Mouse (Mus musculus) cerebellum, adult 11-12 months (tissue): ENCODE measurements around the gene Ldb2.
A peak's percentile ranks its signal among the peaks of the same experiment; 100 is the strongest.

Experiments used
- DNase-seq: peaks from one replicate; pipeline ENCODE4 v3.0.0; 2022

Ldb2 gene

GRCm38 (mm10) chr5:44538687-44539086 lies 260.8 kb downstream of the Ldb2 start:
- no peak for DNase-seq

GRCm38 (mm10) chr5:44538000-44538395 lies 261.5 kb downstream of the Ldb2 start:
- DNase-seq: peak; percentile 4

DNA sequence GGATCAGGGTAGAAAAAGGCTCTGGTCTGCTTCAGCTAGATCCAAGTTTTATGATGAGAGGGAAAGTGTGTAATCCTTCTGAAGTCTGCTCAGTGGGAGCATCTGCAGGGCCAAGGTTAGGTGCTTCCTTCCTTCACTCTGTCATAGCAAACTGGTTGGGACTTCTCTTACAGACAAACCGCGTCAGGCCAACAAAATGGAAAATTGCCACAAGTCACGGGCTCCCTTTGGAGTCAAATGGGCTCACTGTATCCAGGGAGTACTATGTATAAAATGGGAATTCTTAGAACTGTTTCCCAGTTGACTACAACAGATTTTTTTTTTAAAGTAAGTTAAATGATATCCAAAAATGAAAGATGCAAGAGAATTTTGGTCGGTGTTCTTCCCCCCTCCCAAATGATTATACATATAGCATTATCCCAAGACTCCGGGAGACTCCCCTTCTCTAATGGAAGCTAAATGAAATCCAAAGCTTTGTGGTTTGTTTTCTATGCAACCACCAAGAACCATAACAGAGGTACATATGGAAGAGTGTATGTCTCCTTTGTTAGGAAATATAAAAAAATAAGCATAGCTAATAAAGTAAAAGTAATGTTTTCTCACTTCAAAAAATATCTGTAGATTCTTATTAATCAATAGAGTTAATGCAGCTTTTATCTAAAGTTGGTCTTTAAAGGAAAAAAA lies 262.0 kb downstream of the Ldb2 start:
- DNase-seq: no peak

GRCm38 (mm10) chr5:44529466-44529865 lies 270.0 kb downstream of the Ldb2 start:
- DNase-seq: no peak

- DNase-seq: no peak
Observed at GRCm38 (mm10) chr5:44529001-44529400, 270.5 kb downstream of the Ldb2 start.

DNA sequence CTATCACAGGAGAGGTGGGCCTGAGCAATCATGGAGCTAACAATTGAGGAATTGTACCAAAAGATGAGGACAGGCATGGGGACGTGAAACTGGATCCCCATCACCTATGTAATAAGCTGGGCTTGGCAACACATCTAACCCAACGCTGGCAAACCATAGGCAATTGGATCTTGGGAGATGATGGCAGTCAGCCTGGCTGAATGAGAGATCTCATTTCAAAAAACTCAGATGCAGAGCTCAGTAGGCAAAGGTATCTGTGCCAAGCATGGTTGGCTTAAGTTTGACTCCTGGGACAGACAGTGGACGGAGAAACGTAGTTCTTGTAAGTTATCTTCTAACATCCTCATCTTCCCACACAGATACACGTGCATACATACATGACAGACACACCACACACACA lies 294.3 kb downstream of the Ldb2 start:
- no peak for DNase-seq

GRCm38 (mm10) chr5:44504786-44505185 lies 294.7 kb downstream of the Ldb2 start:
- DNase-seq: no peak

DNA sequence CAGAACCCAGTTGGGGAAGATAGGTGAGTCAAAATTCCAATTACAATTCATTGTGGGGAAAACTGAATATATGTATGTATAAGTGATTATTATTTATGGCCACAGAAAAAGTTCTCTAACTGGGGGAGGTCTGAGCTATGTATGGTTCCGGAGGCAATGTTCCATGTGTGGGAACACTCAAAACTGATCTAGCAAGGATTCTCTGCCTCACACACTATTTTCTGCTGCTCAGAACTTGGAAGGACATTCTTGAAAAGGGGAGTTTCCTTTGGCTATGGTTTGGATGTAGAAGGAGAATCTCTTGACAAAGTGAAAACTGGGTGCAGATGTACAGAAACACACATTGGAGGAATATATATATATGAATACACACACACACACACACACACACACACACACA lies 301.3 kb downstream of the Ldb2 start:
- no peak for DNase-seq

- DNase-seq: no peak
Observed at GRCm38 (mm10) chr5:44496854-44497253, 302.6 kb downstream of the Ldb2 start.

- no peak for DNase-seq
Observed at GRCm38 (mm10) chr5:44495092-44495491, 304.4 kb downstream of the Ldb2 start.

DNA sequence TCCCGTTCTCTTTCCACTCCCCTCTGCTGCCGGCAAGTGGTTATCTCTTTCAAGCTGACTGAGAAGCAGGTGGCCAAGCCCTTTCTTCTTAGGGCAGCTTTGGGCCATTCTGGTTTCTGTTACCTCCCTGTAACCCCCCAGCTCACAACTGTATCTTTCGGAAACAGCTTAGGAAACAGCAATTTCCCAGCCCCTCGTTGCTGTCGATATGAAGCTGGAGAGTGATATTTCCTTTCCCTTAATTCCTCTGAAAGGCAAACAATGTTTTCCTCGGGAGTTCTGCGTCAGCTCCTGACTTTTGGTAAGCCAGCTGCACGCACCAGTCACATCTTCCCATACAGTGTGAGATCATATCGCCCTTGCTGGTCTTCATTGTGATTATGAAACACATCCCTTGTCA lies 305.3 kb downstream of the Ldb2 start:
- DNase-seq: no peak

GRCm38 (mm10) chr5:44491526-44491925 lies 308.0 kb downstream of the Ldb2 start:
- DNase-seq: no peak

GRCm38 (mm10) chr5:44490462-44490861 lies 309.0 kb downstream of the Ldb2 start:
- DNase-seq: no peak

DNA sequence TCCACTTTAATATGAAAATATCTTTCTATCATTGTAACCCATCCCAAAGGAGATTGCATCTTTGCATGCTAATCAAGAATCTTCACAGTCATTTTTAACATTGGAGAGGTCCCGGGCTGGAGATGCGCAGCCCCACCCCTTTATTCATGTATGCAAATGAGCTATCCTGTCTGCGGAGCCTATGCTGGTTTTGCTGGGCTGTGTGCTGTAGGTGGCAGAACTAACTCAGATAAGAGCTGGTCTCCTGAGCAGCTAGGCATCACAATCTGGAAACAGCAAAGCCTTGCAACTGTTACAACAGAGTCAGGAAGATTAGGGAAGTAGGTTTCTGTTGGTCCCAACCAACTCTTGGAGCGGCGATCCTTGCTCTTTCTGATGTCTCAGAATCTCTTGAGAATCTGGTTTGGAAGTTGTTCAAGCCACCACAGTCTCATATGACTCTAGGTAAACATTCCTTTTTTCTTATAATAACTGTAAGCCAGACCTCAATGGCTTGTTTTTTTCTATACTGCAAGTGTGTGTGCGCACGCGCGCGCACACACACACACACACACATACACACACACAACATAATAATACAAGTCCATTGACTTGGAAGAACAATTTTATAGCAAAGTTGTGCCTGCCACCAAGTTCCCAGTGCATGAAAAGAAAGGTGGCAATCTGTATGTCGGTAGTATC lies 315.9 kb downstream of the Ldb2 start:
- DNase-seq: no peak

DNA sequence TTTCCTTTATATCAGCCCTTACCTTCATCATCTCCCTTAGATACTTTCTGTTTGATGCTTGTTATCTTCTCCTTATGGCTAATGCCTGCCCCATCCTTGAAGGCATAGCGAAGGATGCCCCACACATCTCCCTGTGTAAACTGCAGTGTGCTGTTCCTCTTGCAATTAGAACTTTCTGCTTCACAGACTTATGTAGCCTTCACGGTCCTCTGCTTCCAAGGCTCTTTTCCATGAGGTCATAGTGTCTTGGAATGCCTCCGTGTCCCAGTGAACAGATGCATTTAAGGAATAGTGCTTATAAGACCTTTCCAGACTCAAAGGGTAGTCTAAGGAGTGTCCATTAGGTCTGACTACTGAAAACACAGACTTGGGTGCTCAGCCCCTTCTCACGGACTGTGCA lies 318.1 kb downstream of the Ldb2 start:
- no peak for DNase-seq

DNA sequence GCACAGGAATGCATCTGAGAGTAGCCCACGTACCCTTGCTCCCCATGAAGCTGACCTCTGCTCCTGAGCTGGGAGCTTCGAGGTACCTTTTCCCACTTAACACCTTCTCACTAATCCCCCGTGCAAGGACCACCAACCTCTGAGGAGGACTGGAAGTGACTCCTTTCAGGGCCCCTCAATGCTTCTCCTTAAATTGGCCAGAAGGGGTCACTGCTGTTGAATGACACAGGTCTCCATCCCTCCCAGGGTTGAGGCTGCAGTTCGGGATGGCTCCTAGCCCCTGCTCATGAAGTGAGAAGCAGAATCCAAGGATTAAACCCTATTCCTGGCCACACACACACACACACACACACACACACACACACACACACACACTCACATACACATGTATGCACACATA lies 323.1 kb downstream of the Ldb2 start:
- no peak for DNase-seq

DNA sequence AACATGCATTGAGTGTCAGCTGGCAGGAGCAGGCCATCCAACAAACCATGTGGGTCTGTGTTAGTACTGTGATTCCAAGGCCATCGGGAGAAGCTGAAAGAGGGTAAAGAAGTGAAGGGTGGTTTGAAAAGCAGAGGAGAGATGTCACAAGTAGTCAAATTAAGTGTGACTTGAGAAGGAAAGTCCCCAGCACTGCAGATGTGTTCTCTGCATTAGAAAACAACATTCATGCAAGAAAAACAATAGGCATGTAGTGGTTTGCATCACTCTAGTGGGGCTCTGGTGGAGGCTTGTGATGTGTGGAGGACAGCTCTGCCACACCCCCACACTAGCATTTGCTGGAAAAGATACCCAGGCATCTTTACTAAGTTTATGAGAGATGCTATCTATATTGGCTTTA lies 323.9 kb downstream of the Ldb2 start:
- no peak for DNase-seq

DNA sequence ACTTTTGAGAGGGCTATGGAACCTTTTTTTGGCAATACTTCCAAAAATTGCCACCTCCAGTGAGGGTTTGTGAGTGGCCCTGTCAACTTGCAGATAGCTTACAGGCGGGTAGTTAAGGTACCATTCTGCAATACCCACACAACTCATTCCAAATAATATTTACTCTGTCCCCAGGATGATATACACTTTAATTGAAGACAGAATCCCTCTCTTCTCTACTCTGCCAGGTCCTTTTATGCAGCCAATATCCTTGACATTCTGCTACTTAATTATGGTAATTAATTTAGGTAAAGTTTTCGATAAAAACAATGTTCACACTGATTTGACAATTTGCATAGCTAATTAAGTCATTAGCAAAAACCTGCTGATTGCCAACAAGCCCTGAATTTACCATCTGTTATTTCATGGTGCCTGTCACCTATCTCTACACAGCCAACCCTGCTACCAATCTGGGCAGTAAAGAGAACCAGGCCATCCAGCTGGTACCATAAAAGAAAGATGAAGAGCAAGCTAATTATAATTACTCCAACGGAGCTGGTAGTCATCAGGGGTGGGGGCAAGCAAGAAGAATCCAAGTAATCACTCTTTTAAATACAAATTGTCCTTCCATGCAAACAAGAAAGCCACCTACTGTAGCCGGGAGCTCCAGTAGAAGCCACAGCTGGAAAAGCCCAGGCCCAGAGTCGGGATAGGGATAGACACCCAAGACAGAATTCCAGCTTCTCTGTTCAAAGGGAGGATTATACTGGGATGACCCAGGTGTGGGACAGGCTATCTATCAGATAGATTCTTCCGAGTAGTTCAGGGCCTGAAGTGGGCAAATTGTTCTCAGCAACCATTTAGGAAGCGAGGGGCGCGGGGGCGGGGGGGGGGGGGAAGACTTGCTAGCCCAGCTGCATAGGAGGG lies 325.4 kb downstream of the Ldb2 start:
- DNase-seq: no peak

DNA sequence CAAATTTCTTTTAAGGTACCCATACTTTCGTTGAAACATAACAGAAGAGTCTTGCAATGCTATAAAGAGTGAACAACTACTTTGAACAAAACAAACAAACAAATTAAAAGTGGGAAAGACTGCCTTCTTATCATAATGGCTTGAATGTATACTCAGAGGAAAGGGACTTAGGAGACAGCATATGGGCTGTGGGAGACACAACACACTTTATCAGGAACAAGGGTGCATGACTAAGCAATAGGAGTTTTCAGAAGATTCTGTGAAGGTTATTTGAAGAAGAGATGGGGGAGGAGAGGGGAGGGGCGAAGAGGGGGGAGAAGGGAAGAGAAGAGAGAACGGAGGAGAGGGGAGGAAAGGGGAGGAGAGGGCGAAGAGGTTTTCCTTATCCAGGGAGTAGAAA lies 334.2 kb downstream of the Ldb2 start:
- no peak for DNase-seq
